Mouse (Mus musculus) embryo, embryonic 11.5 days (tissue): ENCODE results near the gene Ntn4.
A peak's percentile ranks its signal among the peaks of the same experiment; 100 is the strongest.

Experiments used
- DNase-seq: peaks from one replicate; pipeline ENCODE4 v3.0.0-alpha.2; 2012; ENCODE audit warnings: low read depth, low spot score

Ntn4 gene

GRCm38 (mm10) chr10:93640521-93640952, at the start of gene Ntn4:
Gene Ntn4 (plus strand): TSS chr10:93640681.
- DNase-seq = no peak

GRCm38 (mm10) chr10:93592456-93592855, 48.0 kb upstream of the Ntn4 start:
- no peak for DNase-seq

- DNase-seq = peak; percentile 68
These were observed 46.4 kb upstream of the Ntn4 start for GRCm38 (mm10) chr10:93594022-93594482.

GRCm38 (mm10) chr10:93595831-93596230, 44.6 kb upstream of the Ntn4 start:
- DNase-seq = no peak

- DNase-seq = no peak
These were observed 43.8 kb upstream of the Ntn4 start for GRCm38 (mm10) chr10:93596641-93597040.

- no peak for DNase-seq
These were observed 38.2 kb upstream of the Ntn4 start for GRCm38 (mm10) chr10:93602309-93602708.

- DNase-seq = no peak
These were observed 37.2 kb upstream of the Ntn4 start for GRCm38 (mm10) chr10:93603256-93603655.

GRCm38 (mm10) chr10:93606326-93606725, 34.2 kb upstream of the Ntn4 start:
- no peak for DNase-seq

- DNase-seq = peak; percentile 17
These were observed 32.4 kb upstream of the Ntn4 start for GRCm38 (mm10) chr10:93608051-93608450.

- no peak for DNase-seq
These were observed 31.2 kb upstream of the Ntn4 start for GRCm38 (mm10) chr10:93609236-93609635.

- DNase-seq = no peak
These were observed 29.6 kb upstream of the Ntn4 start for GRCm38 (mm10) chr10:93610896-93611295.

- DNase-seq = no peak
These were observed 29.0 kb upstream of the Ntn4 start for GRCm38 (mm10) chr10:93611419-93612007.

- DNase-seq = no peak
These were observed 25.6 kb upstream of the Ntn4 start for GRCm38 (mm10) chr10:93614850-93615249.

- DNase-seq = no peak
These were observed 19.9 kb upstream of the Ntn4 start for GRCm38 (mm10) chr10:93620438-93621179.

- DNase-seq = no peak
These were observed 16.8 kb upstream of the Ntn4 start for GRCm38 (mm10) chr10:93623725-93624124.

GRCm38 (mm10) chr10:93624151-93624550, 16.3 kb upstream of the Ntn4 start:
- no peak for DNase-seq

GRCm38 (mm10) chr10:93630310-93630709, 10.2 kb upstream of the Ntn4 start:
- DNase-seq = no peak

- no peak for DNase-seq
These were observed 8.4 kb upstream of the Ntn4 start for GRCm38 (mm10) chr10:93632086-93632485.

GRCm38 (mm10) chr10:93633563-93633962, 6.9 kb upstream of the Ntn4 start:
- no peak for DNase-seq

- no peak for DNase-seq
These were observed 6.5 kb upstream of the Ntn4 start for GRCm38 (mm10) chr10:93633971-93634370.

- DNase-seq = no peak
These were observed 4.5 kb upstream of the Ntn4 start for GRCm38 (mm10) chr10:93635941-93636340.

GRCm38 (mm10) chr10:93640953-93641820, 706 bp downstream of the Ntn4 start:
- no peak for DNase-seq
